Mouse (Mus musculus) kidney, adult 18-20 months (tissue): ENCODE measurements at regions not wholly inside any gene's neighbourhood (a gene's known extent, or its start where the extent isn't known, plus 50 kb on each side); places are given as distances from the start of the nearest gene placed in this dataset.
"Not testable (repeated sequence)": the region's sequence is repeated elsewhere in the genome, so short reads cannot be mapped to it uniquely, and the experiment has no call there.

Experiments
- DNase-seq: peaks from one replicate; pipeline ENCODE4 v3.0.0; 2021

- DNase-seq: no peak
Measured at GRCm38 (mm10) chr10:27761402-27761801, 141.8 kb upstream of the Lama2 start.

GRCm38 (mm10) chr10:27802368-27802767, 182.8 kb upstream of the Lama2 start:
- no peak for DNase-seq

- no peak for DNase-seq
Measured at GRCm38 (mm10) chr10:27809539-27809938, 190.0 kb upstream of the Lama2 start.

- DNase-seq: not testable (repeated sequence)
Measured at GRCm38 (mm10) chr10:27825671-27826070, 206.1 kb upstream of the Lama2 start.

GRCm38 (mm10) chr10:27828346-27828745, 208.8 kb upstream of the Lama2 start:
- DNase-seq: no peak

- no peak for DNase-seq
Measured at GRCm38 (mm10) chr10:27838666-27839065, 219.1 kb upstream of the Lama2 start.

GRCm38 (mm10) chr10:27841042-27841709, 221.6 kb upstream of the Lama2 start:
- no peak for DNase-seq

- DNase-seq: no peak
Measured at GRCm38 (mm10) chr10:27843010-27843409, 223.5 kb upstream of the Lama2 start.

GRCm38 (mm10) chr10:27863625-27864024, 211.0 kb upstream of the Ptprk start:
- DNase-seq: no peak

- DNase-seq: no peak
Measured at GRCm38 (mm10) chr10:27880867-27881266, 193.8 kb upstream of the Ptprk start.

GRCm38 (mm10) chr10:27891778-27892512, 182.7 kb upstream of the Ptprk start:
- DNase-seq: no peak

- DNase-seq: no peak
Measured at GRCm38 (mm10) chr10:27916406-27916805, 158.2 kb upstream of the Ptprk start.

GRCm38 (mm10) chr10:27927266-27927665, 147.4 kb upstream of the Ptprk start:
- DNase-seq: no peak

GRCm38 (mm10) chr10:27942136-27942535, 132.5 kb upstream of the Ptprk start:
- peak; percentile 7 for DNase-seq

GRCm38 (mm10) chr10:27949127-27949526, 125.5 kb upstream of the Ptprk start:
- DNase-seq: no peak

GRCm38 (mm10) chr10:27968202-27968601, 106.4 kb upstream of the Ptprk start:
- no peak for DNase-seq

GRCm38 (mm10) chr10:27984047-27984446, 90.6 kb upstream of the Ptprk start:
- no peak for DNase-seq

- DNase-seq: no peak
Measured at GRCm38 (mm10) chr10:27985068-27985467, 89.6 kb upstream of the Ptprk start.

- no peak for DNase-seq
Measured at GRCm38 (mm10) chr10:27987026-27987425, 87.6 kb upstream of the Ptprk start.

GRCm38 (mm10) chr10:27988066-27988465, 86.6 kb upstream of the Ptprk start:
- no peak for DNase-seq

GRCm38 (mm10) chr10:27990359-27991056, 84.1 kb upstream of the Ptprk start:
- no peak for DNase-seq

GRCm38 (mm10) chr10:27991057-27991365, 83.6 kb upstream of the Ptprk start:
- DNase-seq: no peak

GRCm38 (mm10) chr10:27994376-27995034, 80.1 kb upstream of the Ptprk start:
- no peak for DNase-seq

- DNase-seq: no peak
Measured at GRCm38 (mm10) chr10:27995035-27995399, 79.6 kb upstream of the Ptprk start.
